Mouse (Mus musculus) heart, postnatal 14 days (tissue): Measurements from ENCODE around the gene Agbl5. TPM values are rescaled to one million over a fixed set of nuclear protein-coding genes. Genes with fewer than 3 reads are reported as not detected.
A peak's percentile ranks its signal among the peaks of the same experiment; 100 is the strongest.

Experiments
- DNase-seq, 2 experiments: peaks; one replicate each; pipeline ENCODE4 v3.0.0; 2021 to 2022
- intact Hi-C: fragments of 180-260 bp; cut with DNase I; formaldehyde crosslinking; loops from one replicate; pipeline ENCODE4 v1.15.1; 2025
- total RNA-seq, 2 experiments: library from RNA; stranded (reverse); gene quantifications; 2 replicates each; pipeline ENCODE4 v1.2.3; 2021

The Agbl5 gene
- total RNA-seq, 2 experiments from 2014 or later, result 5.9 to 8.3 TPM

- intact Hi-C loops, result no loop called here
These were observed 56.7 kb downstream of the Agbl5 start, which contains the start of gene Cgref1 for GRCm38 (mm10) chr5:30944956-30945781. Gene Cgref1, minus strand, starts transcription at chr5:30945591.

GRCm38 (mm10) chr5:30948620-30949019 lies 60.1 kb downstream of the Agbl5 start:
- intact Hi-C loops, result no loop called here
- DNase-seq, result no peak

More at GRCm38 (mm10) chr5:30944956-30945781, 56.7 kb downstream of the Agbl5 start, which contains the start of gene Cgref1:
- DNase-seq, result peak; percentile 46 to 64

GRCm38 (mm10) chr5:30949654-30950326 lies 61.3 kb downstream of the Agbl5 start:
- intact Hi-C loops, result no loop called here
- peak; percentile 94 to 95 for DNase-seq

GRCm38 (mm10) chr5:30950451-30950850 lies 62.0 kb downstream of the Agbl5 start:
- intact Hi-C loops, result no loop called here
- DNase-seq, result peak; percentile 39 to 45

- DNase-seq, result no peak
- intact Hi-C loops, result no loop called here
These were observed 62.4 kb downstream of the Agbl5 start for GRCm38 (mm10) chr5:30950922-30951321.

- intact Hi-C loops, result no loop called here
- no peak for DNase-seq
These were observed 63.2 kb downstream of the Agbl5 start for GRCm38 (mm10) chr5:30951706-30952105.

GRCm38 (mm10) chr5:30952551-30952950 lies 64.1 kb downstream of the Agbl5 start:
- DNase-seq, result no peak
- intact Hi-C loops, result no loop called here

- DNase-seq, result no peak
- intact Hi-C loops, result no loop called here
These were observed 65.6 kb downstream of the Agbl5 start for GRCm38 (mm10) chr5:30954065-30954464.

- intact Hi-C loops, result no loop called here
- DNase-seq, result no peak
These were observed 66.1 kb downstream of the Agbl5 start for GRCm38 (mm10) chr5:30954556-30954955.

GRCm38 (mm10) chr5:30955751-30956150 lies 67.3 kb downstream of the Agbl5 start:
- intact Hi-C loops, result loop anchor here (5.0 kb wide), 1 partner anchor 33 kb away; the partner anchor contains the start of gene Khk
- no peak for DNase-seq

Other genes with a start within 250 kb of the Agbl5 start
- 10 to 100 TPM; 37.4 to 39.9 TPM for gene Slc35f6, start 240.8 kb upstream of the Agbl5 start, total RNA-seq
- 10 to 100 TPM; 56.0 to 67.6 TPM for gene Cenpa, start 221.9 kb upstream of the Agbl5 start, total RNA-seq
- under 1 TPM; 0.46 to 0.79 TPM for gene Dpysl5, start 177.1 kb upstream of the Agbl5 start, total RNA-seq
- 10 to 100 TPM; 28.1 to 33.1 TPM for gene Mapre3, start 74.1 kb upstream of the Agbl5 start, total RNA-seq
- gene Tmem214, start 20.7 kb upstream of the Agbl5 start, total RNA-seq, result 10 to 100 TPM; 35.8 to 41.1 TPM
- gene Ost4, start 19.1 kb downstream of the Agbl5 start, total RNA-seq, result 100 to 1,000 TPM; 145 to 146 TPM
- gene Emilin1, start 24.7 kb downstream of the Agbl5 start, total RNA-seq, result 10 to 100 TPM; 38.9 to 46.9 TPM
- gene Khk, start 32.7 kb downstream of the Agbl5 start, total RNA-seq, result 10 to 100 TPM; 15.4 TPM
- under 1 TPM; 0.39 to 0.45 TPM for gene Cgref1, start 56.9 kb downstream of the Agbl5 start, total RNA-seq
- 10 to 100 TPM; 74.1 to 79.3 TPM for gene Preb, start 71.7 kb downstream of the Agbl5 start, total RNA-seq
- under 1 TPM; 0.51 to 0.55 TPM for gene Tcf23, start 80.0 kb downstream of the Agbl5 start, total RNA-seq
- gene Atraid, start 159.6 kb downstream of the Agbl5 start, total RNA-seq, result 10 to 100 TPM; 51.4 to 51.8 TPM
- gene Slc5a6, start 160.2 kb downstream of the Agbl5 start, total RNA-seq, result 1 to 10 TPM; 6.6 to 7.6 TPM
- gene Cad, start 166.1 kb downstream of the Agbl5 start, total RNA-seq, result 10 to 100 TPM; 13.5 to 14.8 TPM
- gene Dnajc5g, start 217.6 kb downstream of the Agbl5 start, total RNA-seq, result not detected
- under 1 TPM in 1 of 2 experiments, not detected in 1; 0.27 TPM for gene Slc30a3, start 219.5 kb downstream of the Agbl5 start, total RNA-seq
- gene Trim54, start 228.0 kb downstream of the Agbl5 start, total RNA-seq, result 100 to 1,000 TPM; 102 to 129 TPM